Mouse (Mus musculus): ENCODE results near the gene Olfr666. TPM values are rescaled to one million over a fixed set of nuclear protein-coding genes. Genes with fewer than 3 reads are reported as not detected.

Olfr666 gene
- not detected in 2 replicates for polyA plus RNA-seq (2012; rRNA removed)

DNA sequence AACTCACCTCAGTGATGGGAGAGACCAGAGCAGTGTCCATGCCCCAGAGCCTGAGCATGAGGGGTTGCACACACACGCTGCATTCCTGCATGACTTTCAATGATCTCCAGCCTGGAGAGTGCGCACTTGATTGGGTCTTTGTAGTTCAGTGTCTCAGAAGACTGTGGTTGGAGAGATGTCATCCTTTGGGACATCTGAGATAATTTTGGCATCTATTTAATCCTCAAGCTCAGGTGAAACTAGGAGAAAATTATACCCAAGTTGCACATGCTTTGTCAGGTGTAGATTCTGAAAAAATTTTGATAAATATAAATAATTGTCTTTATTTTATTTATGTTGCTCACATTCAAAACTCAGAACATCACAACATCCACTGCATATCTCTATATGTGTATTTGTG lies at the start of gene Olfr666:
Olfr666 (minus strand) TSS at position 101 of the 400 bp plus-strand sequence.

DNA sequence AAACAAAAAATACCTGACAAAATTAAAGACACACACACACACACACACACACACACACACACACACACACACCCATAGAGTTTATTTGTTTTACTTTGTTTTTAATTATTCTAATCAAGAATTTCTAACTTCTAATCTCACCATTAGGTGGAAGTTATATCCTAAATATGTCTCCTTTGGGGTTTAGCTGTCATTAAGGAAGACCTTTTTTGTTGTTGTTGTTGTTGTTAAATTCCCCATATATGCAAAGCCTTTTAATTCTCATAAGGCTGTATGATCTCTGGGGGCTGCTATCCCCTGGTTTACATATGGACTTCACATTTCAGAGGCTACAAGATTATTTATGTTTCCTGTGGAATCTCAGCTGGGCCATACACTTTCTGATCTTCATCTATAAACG lies 38.2 kb upstream of the Olfr666 start, which contains the start of gene Olfr669:
Olfr669 (plus strand) TSS at position 301 of the 400 bp plus-strand sequence.

DNA sequence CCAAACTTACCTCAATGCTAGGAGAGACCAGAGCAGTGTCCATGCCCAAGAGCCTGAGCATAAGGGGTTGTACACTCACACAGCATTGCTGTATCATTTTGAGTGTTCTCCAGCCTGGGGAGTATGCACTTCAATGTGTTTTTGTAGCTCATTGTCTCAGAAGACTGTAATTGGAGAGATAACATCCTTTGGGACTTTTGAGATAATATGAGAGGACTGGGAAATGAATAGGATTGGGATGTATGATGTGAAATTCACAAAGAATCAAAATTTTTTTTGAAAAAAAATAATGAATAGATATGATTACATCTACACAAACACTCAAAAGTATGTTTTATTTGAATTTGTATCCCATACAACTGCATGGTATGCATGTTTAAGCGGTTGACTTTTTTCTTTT lies 32.2 kb upstream of the Olfr666 start, which contains the start of gene Olfr668:
Olfr668 (minus strand) TSS at position 101 of the 400 bp plus-strand sequence.

DNA sequence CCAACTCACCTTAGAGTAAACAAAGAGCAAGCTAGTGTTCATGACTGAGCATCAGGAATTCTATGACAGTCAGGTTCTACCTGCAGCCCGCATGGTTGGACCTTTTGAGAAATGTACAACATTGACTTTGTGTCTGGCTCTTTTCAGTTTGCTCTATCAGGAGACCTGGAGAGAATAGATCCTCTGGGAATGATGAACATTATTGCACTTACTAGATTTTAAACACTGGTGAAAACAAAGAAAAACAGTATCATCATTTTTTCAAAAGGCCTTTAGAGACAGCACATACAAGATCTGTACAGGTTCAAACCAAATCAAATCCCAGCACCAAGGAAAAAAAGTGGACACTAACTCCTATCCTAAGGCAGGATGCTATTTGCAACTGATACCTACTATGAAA lies 25.6 kb upstream of the Olfr666 start, which contains the start of gene Olfr667:
Olfr667 (minus strand) TSS at position 101 of the 400 bp plus-strand sequence.

DNA sequence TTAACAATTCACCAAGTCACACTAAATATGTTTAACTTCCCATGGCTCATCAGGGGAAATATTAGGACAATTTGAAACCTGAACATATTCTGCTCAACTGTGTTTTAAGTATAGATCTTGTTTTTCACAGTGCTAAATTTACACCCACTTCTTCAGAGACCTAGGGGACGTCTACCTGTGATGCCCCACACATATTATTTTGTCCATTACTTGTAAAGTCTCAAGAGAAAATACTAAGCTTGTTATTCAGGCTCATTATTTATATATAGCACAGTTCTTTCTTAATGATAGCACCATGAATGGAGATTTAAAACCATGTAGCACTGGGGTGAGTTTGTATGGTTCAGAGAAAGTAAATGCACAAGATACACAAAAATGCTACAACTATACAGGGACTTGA lies 18.0 kb downstream of the Olfr666 start, which contains the start of gene Olfr665:
Olfr665 (plus strand) TSS at position 301 of the 400 bp plus-strand sequence.

DNA sequence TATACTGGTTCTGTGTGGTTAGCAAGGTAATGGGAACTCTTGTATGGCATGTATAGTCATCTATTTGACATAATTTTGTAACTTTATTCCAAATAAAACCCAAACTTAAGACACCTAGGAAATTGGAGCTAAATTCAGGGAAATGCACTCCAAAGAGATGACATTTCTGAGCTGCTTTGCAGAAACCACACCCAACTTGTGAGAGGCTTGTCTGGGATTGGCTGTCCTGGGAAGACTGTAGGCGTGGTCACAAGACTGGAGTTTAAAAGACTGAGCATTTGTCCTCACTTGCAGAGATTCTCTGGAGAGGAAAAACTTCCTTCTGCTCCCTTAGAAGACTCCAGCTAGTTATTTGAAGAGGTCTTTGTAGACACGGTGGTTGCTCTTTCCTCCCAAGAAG lies 39.0 kb downstream of the Olfr666 start, which contains the start of gene Usp17la:
Usp17la (plus strand) TSS at position 301 of the 400 bp plus-strand sequence.

DNA sequence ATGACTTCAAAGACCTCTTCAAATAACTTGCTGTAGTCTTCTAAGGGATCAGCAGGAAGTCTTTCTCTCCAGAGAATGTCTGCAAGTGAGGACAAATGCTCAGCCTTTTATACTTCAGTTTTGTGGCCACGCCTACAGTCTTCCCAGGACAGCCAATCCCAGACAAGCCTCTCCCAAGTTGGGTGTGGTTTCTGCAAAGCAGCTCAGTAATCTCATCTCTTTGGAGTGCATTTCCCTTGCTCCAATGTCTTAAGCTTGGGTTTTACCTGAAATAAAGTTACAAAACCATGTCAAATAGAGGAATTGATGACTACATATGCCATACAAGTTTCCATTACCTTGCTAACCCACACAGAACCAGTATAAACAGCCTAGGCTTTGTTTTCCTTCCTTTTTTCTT lies 53.2 kb downstream of the Olfr666 start, which contains the start of gene Usp17lb:
Usp17lb (minus strand) TSS at position 101 of the 400 bp plus-strand sequence.

Other genes with a start within 250 kb of the Olfr666 start
- gene Olfr658, start 248.6 kb downstream of the Olfr666 start, polyA plus RNA-seq (2012; rRNA removed) = not detected in 2 replicates
- gene Olfr659, start 229.2 kb downstream of the Olfr666 start, polyA plus RNA-seq (2012; rRNA removed) = not detected in 2 replicates
- not detected in 2 replicates for gene Olfr661, start 209.5 kb downstream of the Olfr666 start, polyA plus RNA-seq (2012; rRNA removed)
- not detected in 2 replicates for gene Usp17le, start 118.5 kb downstream of the Olfr666 start, polyA plus RNA-seq (2012; rRNA removed)
- not detected in 2 replicates for gene Usp17lb, start 53.3 kb downstream of the Olfr666 start, polyA plus RNA-seq (2012; rRNA removed)
- not detected in 2 replicates for gene Usp17la, start 38.9 kb downstream of the Olfr666 start, polyA plus RNA-seq (2012; rRNA removed)
- gene Olfr665, start 17.9 kb downstream of the Olfr666 start, polyA plus RNA-seq (2012; rRNA removed) = not detected in 2 replicates
- gene Olfr667, start 25.5 kb upstream of the Olfr666 start, polyA plus RNA-seq (2012; rRNA removed) = not detected in 2 replicates
- not detected in 2 replicates for gene Olfr668, start 32.1 kb upstream of the Olfr666 start, polyA plus RNA-seq (2012; rRNA removed)
- gene Olfr669, start 38.3 kb upstream of the Olfr666 start, polyA plus RNA-seq (2012; rRNA removed) = not detected in 2 replicates
- gene Olfr670, start 66.7 kb upstream of the Olfr666 start, polyA plus RNA-seq (2012; rRNA removed) = not detected in 2 replicates
- gene Olfr671, start 83.2 kb upstream of the Olfr666 start, polyA plus RNA-seq (2012; rRNA removed) = not detected in 2 replicates
- gene Olfr672, start 106.1 kb upstream of the Olfr666 start, polyA plus RNA-seq (2012; rRNA removed) = not detected in 2 replicates
- not detected in 2 replicates for gene Olfr675, start 132.5 kb upstream of the Olfr666 start, polyA plus RNA-seq (2012; rRNA removed)
- not detected in 2 replicates for gene Olfr676, start 136.7 kb upstream of the Olfr666 start, polyA plus RNA-seq (2012; rRNA removed)
- not detected in 2 replicates for gene Olfr677, start 155.4 kb upstream of the Olfr666 start, polyA plus RNA-seq (2012; rRNA removed)
- gene Olfr678, start 168.5 kb upstream of the Olfr666 start, polyA plus RNA-seq (2012; rRNA removed) = not detected in 2 replicates
- not detected in 2 replicates for gene Olfr679, start 185.3 kb upstream of the Olfr666 start, polyA plus RNA-seq (2012; rRNA removed)
- gene Olfr680-ps1, start 196.9 kb upstream of the Olfr666 start, polyA plus RNA-seq (2012; rRNA removed) = not detected in 2 replicates
- not detected in 2 replicates for gene Olfr681, start 220.9 kb upstream of the Olfr666 start, polyA plus RNA-seq (2012; rRNA removed)

Measured in stomach, adult 2 months (tissue).